Mouse (Mus musculus) neural tube, embryonic 11.5 days (tissue): ENCODE measurements around the gene Pilrb1. TPM values are rescaled to one million over a fixed set of nuclear protein-coding genes. Genes with fewer than 3 reads are reported as not detected.
"Not testable (repeated sequence)": the region's sequence is repeated elsewhere in the genome, so short reads cannot be mapped to it uniquely, and the experiment has no call there.

Source experiments
- ATAC-seq: fragments of 200-750 bp; cut with Nextera tagmentation; 2 replicates; pipeline ENCODE4 v1.8.0; 2017; ENCODE audit warnings: moderate number of reproducible peaks, mild to moderate bottlenecking, moderate TSS enrichment, moderate library complexity; ENCODE audit not compliant: insufficient read depth, low FRiP score, low TSS enrichment
- DNase-seq: peaks from one replicate; pipeline ENCODE4 v3.0.0-alpha.2; 2015; ENCODE audit warnings: low spot score
- H3K27ac ChIP-seq: fragments of 300-500 bp; sonication (generic); 2 replicates; pipeline ENCODE4 v1.5.1; 2014; ENCODE audit warnings: low read depth, mild to moderate bottlenecking, low read length
- H3K27me3 ChIP-seq: fragments of 300-500 bp; sonication (generic); 2 replicates; pipeline ENCODE4 v1.6.1; 2014; ENCODE audit warnings: mild to moderate bottlenecking, low read length, mixed read lengths; ENCODE audit not compliant: control insufficient read depth, insufficient read depth
- H3K36me3 ChIP-seq: fragments of 300-500 bp; sonication (generic); 2 replicates; pipeline ENCODE4 v1.6.1; 2014; ENCODE audit warnings: mild to moderate bottlenecking, low read length, moderate library complexity, mixed read lengths; ENCODE audit not compliant: control insufficient read depth, insufficient read depth
- H3K4me1 ChIP-seq: fragments of 300-500 bp; sonication (generic); 2 replicates; pipeline ENCODE4 v1.6.1; 2014; ENCODE audit warnings: low read length, mixed read lengths; ENCODE audit not compliant: control insufficient read depth, insufficient read depth
- H3K4me2 ChIP-seq: fragments of 300-500 bp; sonication (generic); 2 replicates; pipeline ENCODE4 v1.6.1; 2014; ENCODE audit warnings: low read depth, mild to moderate bottlenecking, moderate library complexity
- H3K4me3 ChIP-seq: fragments of 300-500 bp; sonication (generic); 2 replicates; pipeline ENCODE4 v1.5.1; 2014; ENCODE audit warnings: low read depth, low read length
- H3K9ac ChIP-seq: fragments of 300-500 bp; sonication (generic); 2 replicates; pipeline ENCODE4 v1.6.1; 2014; ENCODE audit warnings: mild to moderate bottlenecking, low read length
- H3K9me3 ChIP-seq: fragments of 300-500 bp; sonication (generic); 2 replicates; pipeline ENCODE4 v1.6.1; 2016; ENCODE audit warnings: low read length; ENCODE audit not compliant: control insufficient read depth
- WGBS: fragments of 180-500 bp; shearing (Covaris S2); extraction: QIAGEN DNeasy Blood & Tissue Kit; methylation state at CpG from one replicate; pipeline ENCODE4 v1.1.7; 2014; 5-methylcytosine and 5-hydroxymethylcytosine counted together
- polyA plus RNA-seq: library from polyadenylated mRNA; unstranded; fragments of >200 nt; fragmentation: Nextera tagmentation; extraction: Ambion mirVana; gene quantifications from 2 replicates; pipeline ENCODE4 v1.2.1, GENCODE M21; 2014

The Pilrb1 gene
- polyA plus RNA-seq, 1 experiment from 2014 or later = not detected

GRCm38 (mm10) chr5:137872381-137872702 is 14.4 kb upstream of the Pilrb1 start:
- H3K9me3 ChIP-seq, H3K36me3 ChIP-seq: not testable (repeated sequence)
- WGBS = 33% methylated on average over 1 of the region's 1 CpGs

GRCm38 (mm10) chr5:137871644-137872380 is 13.9 kb upstream of the Pilrb1 start, which contains the start of gene Pilrb2:
Gene Pilrb2 (minus strand): TSS chr5:137871815.
- not testable (repeated sequence) for H3K36me3 ChIP-seq, H3K27ac ChIP-seq, ATAC-seq, H3K9me3 ChIP-seq, H3K4me3 ChIP-seq, H3K9ac ChIP-seq, H3K4me1 ChIP-seq, H3K27me3 ChIP-seq, H3K4me2 ChIP-seq, DNase-seq
- 90% methylated on average over 2 of the region's 3 CpGs for WGBS

More at GRCm38 (mm10) chr5:137872381-137872702, 14.4 kb upstream of the Pilrb1 start:
- not testable (repeated sequence) for H3K27ac ChIP-seq, H3K27me3 ChIP-seq, H3K4me1 ChIP-seq, H3K9ac ChIP-seq, ATAC-seq, DNase-seq, H3K4me2 ChIP-seq, H3K4me3 ChIP-seq

GRCm38 (mm10) chr5:137868600-137868999 is 10.7 kb upstream of the Pilrb1 start:
- not testable (repeated sequence) for DNase-seq, H3K27ac ChIP-seq, H3K27me3 ChIP-seq, H3K36me3 ChIP-seq, ATAC-seq, H3K9me3 ChIP-seq, H3K4me2 ChIP-seq, H3K4me3 ChIP-seq, H3K4me1 ChIP-seq, H3K9ac ChIP-seq
- WGBS = 74% methylated on average over 2 of the region's 2 CpGs

- H3K27ac ChIP-seq, DNase-seq: not testable (repeated sequence)
- 100% methylated on average over 1 of the region's 1 CpGs for WGBS
Observed at GRCm38 (mm10) chr5:137864008-137864407, 6.1 kb upstream of the Pilrb1 start.

GRCm38 (mm10) chr5:137856870-137857269 is 1.0 kb downstream of the Pilrb1 start:
- H3K4me1 ChIP-seq, H3K4me2 ChIP-seq, H3K9ac ChIP-seq, H3K36me3 ChIP-seq, ATAC-seq, DNase-seq, H3K9me3 ChIP-seq, H3K27ac ChIP-seq, H3K4me3 ChIP-seq, H3K27me3 ChIP-seq: not testable (repeated sequence)
- 76% methylated on average over 4 of the region's 5 CpGs for WGBS

More at GRCm38 (mm10) chr5:137864008-137864407, 6.1 kb upstream of the Pilrb1 start:
- ATAC-seq, H3K9me3 ChIP-seq, H3K4me3 ChIP-seq, H3K36me3 ChIP-seq, H3K4me2 ChIP-seq, H3K9ac ChIP-seq, H3K4me1 ChIP-seq, H3K27me3 ChIP-seq: not testable (repeated sequence)

- H3K27me3 ChIP-seq, H3K9me3 ChIP-seq, H3K4me2 ChIP-seq, H3K36me3 ChIP-seq, ATAC-seq, H3K4me1 ChIP-seq, H3K27ac ChIP-seq, H3K4me3 ChIP-seq, DNase-seq, H3K9ac ChIP-seq: not testable (repeated sequence)
- WGBS = 84% methylated on average over 3 of the region's 3 CpGs
Observed at GRCm38 (mm10) chr5:137854907-137855306, 3.0 kb downstream of the Pilrb1 start.

- H3K27ac ChIP-seq, H3K4me3 ChIP-seq, H3K36me3 ChIP-seq, H3K4me2 ChIP-seq, ATAC-seq, H3K4me1 ChIP-seq, H3K9me3 ChIP-seq, DNase-seq, H3K27me3 ChIP-seq, H3K9ac ChIP-seq: not testable (repeated sequence)
- 92% methylated on average over 1 of the region's 1 CpGs for WGBS
Observed at GRCm38 (mm10) chr5:137850313-137850712, 7.6 kb downstream of the Pilrb1 start.

GRCm38 (mm10) chr5:137837110-137837509 is 20.8 kb downstream of the Pilrb1 start:
- not testable (repeated sequence) for H3K27ac ChIP-seq, H3K4me3 ChIP-seq, H3K27me3 ChIP-seq, H3K4me2 ChIP-seq, H3K36me3 ChIP-seq, H3K9ac ChIP-seq, DNase-seq, H3K9me3 ChIP-seq, H3K4me1 ChIP-seq, ATAC-seq

GRCm38 (mm10) chr5:137836611-137837010 is 21.3 kb downstream of the Pilrb1 start:
- Histone ChIP-seq H3K4me1 (no peaks in the 10 kb centered on the region), H3K9me3 (no peaks in the 10 kb centered on the region), H3K9ac (no peak overlapping the region), H3K4me3 (no peak overlapping the region), H3K27me3 (no peaks in the 10 kb centered on the region), H3K4me2 (no peak overlapping the region), H3K36me3 (no peaks in the 10 kb centered on the region), H3K27ac (no peak overlapping the region)
- DNase-seq (no peak), ATAC-seq (no peak)
